Mouse (Mus musculus) lung, postnatal 4 days (tissue): ENCODE measurements at regions not wholly inside any gene's neighbourhood (a gene's known extent, or its start where the extent isn't known, plus 50 kb on each side); places are given as distances from the start of the nearest gene placed in this dataset.

Experiments used
- DNase-seq, 2 experiments: peaks; one replicate each; pipeline ENCODE4 v3.0.0; 2021

DNA sequence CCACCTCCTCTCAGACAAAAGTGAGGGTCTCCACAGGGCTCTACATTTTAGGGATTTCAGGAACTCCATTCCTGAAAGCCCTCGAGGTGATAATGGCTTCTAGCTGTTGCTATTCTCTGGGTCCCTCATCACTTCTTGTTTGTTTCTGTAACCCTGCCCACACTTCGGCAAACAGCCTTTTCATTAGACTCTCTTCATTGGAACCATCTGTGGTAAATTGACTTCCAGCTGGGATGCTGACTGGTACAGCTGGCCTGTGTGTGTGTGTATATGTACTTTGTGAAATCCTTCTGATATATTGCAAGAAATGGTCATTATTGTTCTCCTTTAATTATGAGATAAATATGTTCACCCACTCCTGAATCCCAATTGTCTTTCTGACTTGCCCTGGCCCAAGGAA is 50.3 kb downstream of the Gm10192 start:
- no peak for DNase-seq

DNA sequence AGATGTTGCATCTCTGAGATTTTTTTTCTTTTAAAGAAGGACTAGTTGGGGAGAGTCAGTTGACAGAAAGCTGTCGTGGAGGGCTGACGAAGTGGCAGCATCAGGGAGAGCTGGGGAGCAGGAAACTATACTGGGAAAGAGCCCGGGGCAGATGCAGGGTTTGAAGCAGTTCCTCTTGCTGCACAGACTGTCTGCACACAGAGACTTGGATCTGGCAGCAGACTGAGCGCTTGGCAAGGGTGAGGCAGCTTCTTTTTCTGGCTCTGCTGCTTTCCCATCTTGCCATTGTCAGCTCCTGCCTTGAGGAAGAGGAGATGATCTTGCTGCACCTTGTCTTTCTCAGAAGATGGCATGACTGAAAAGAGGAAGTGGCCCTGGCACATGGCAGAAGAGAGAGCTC is 55.2 kb downstream of the Gm10192 start:
- DNase-seq: peak in 1 of 2 experiments; percentile 20

DNA sequence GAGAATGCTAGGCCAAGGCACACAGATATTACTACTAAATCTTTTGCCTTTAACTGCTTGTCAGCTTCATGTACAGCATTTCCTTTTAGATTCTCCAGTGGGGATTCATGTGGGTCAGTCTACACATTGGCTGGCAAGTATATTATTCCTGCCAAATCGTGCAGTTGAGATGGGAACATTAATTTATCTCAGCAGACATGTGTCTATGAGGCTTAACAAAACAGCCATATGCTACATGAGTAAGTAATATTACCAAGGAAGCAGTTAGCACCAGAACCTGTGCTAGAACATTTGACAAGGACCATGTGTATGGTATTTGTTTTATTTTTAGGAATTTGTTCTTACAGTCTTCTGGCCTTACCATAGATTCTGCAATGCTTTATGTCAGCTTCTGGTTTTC is 59.1 kb downstream of the Gm10192 start:
- DNase-seq: no peak

DNA sequence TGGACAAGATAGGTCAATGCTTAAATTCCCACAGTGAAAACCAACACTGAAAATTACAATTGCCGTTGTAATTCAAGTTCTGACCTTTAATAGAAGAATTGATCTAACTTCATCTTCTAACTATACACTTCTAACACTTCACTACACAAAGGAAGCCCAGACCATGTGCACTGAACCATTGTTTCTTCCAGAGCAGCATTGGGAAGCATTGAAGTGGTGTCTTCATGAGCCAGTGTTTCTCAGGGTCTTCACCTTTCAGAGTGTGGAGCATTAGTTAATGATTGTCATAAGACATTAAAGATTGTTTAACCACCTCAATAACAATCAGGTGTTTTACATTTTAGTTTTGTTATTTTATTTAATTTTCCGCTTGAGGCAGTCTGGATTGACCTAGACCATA is 61.0 kb downstream of the Gm10192 start:
- no peak for DNase-seq

DNA sequence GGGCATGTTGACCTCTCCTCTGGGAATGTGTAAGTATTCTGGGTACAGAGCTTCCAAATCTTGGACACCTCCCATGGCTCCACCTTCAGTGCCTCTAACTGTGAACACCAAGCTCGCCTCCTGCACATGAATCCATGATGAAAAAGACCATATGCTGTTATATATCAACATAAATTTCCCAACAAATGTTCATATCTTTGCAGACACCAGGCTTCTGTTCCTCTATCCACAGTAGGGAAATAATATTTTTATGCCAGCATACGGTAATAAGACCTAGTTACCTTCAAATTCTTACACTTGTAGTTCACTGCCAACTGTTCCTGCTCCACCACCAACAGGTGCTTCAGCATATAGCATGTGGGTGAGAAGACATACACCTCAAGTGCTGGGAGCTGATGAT is 63.5 kb downstream of the Gm10192 start:
- no peak for DNase-seq

DNA sequence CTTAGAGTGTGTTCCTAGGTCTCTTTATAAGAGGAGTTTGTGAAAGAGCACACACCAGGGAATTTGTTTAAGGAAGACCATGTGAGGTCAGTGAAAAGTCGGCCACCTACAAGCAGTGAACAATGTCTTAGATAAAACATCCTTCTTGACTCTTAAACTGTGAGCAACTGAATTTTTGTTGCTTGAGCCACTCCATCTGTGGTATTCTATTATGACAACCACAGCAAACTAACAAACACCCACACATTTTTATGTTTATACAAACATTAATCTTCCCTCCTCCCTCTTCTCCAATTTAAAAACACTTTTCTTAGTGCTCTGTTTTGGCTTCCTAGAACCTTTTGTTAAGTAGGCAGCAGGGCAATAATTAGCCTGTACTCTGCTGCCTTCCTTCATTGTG is 66.0 kb downstream of the Gm10192 start:
- DNase-seq: no peak

DNA sequence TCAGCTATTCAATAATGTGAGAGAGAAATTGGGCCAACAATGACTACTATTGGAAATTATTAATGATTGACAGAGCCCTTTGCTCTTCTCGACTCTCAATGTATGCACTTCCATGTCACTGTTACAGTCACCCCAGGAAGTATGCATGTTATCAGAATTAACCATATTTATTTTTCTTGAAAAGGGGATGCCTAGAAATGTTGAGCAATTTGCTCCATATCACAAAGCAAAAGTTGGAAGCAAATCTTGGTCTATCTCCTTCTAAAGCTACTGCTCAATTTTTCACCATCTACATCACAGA is 80.3 kb downstream of the Gm10192 start:
- no peak for DNase-seq

DNA sequence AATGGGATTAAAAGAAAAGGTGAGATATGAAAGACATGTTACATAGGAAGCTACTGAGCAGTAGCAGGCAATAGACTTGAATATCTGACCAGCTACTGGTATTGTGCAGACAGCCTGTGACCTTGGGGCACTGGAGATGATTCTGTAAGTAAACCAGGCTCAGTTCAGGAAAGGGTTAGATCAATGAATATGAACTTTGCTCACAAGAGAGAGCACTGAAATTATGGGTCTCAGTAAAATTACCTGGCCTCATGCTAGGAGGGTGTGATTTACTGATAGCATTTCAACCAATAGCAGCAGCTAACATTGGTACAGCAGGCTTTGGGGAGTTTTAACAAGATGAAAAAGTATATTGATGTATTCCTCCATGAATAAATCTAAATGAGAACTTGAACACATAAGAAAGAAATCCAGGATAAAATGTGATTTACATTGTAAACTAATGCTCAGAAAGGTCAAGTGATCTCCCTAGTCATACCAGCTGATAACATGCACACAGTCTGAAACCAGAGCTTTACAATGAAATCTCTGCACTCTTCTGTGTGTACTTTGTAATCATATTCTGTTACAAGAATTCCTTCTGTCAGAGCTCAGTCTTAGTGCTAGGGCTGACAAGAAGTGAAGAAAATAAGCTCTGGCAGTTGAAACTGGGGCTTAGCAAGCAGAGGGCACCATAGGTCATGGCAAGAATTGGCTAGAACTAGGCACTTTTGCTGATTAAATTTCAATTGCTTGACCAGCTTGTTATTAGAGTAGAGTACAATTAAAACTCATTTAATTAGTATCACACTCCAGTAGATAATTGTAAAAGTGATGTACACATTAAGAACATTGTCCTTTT is 80.8 kb downstream of the Gm10192 start:
- DNase-seq: no peak

DNA sequence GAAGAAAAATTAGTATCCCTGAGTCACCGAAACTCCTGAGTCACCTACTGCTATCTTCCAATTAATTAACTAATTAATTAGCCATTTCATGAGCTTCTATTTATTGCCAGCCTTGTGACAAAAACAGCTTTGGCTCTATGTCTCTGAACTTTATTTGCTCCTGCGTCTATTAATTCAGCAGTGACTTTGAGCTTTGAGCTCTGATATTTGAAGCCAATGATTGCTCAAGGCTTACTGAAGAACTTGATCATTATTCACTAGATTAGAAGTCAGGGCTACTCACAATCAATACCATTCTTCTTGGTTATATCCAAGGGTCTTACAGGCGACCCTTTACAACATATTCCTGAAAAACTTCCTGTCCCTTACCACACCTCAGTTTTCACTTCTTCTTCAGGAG is 83.2 kb downstream of the Gm10192 start:
- no peak for DNase-seq

DNA sequence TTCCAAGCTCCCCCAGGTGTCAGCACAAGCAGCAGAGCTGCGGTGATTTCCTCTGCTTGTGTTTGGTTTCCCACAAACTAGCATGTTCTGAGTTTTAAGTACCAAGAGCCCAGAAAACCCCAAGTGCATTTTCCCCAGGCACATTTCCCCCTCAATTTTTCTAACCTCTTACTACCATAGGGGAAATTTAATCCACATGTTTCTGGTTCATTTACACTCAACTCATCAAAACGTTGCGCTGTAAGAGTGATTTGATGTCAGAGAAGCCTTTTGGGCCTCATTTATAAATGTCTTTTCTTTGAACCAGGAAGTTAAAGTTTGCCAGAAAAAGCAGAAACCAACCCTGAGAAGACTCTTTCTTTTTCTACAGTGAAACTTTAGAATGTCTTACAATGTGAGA is 89.4 kb downstream of the Gm10192 start:
- DNase-seq: no peak

DNA sequence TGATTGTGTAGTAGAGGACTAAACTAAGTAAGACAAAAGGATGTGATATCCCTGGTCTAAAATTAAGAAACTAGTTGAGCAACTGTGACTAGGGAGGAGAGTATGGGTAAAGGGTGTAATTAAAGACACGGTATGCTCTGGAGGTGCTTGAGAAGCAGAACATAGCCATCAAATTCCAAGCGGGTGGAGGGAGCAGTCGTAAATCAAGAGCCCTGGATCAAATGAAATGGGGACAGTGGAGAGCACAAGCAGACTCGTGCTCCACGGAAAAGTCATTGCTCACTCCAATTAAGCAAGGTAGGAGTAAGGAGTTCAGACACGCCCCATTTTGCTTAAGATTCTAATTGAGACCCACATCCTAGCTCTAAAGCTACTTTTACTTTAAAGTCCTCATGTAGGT is 132.2 kb downstream of the Gm10192 start:
- no peak for DNase-seq

DNA sequence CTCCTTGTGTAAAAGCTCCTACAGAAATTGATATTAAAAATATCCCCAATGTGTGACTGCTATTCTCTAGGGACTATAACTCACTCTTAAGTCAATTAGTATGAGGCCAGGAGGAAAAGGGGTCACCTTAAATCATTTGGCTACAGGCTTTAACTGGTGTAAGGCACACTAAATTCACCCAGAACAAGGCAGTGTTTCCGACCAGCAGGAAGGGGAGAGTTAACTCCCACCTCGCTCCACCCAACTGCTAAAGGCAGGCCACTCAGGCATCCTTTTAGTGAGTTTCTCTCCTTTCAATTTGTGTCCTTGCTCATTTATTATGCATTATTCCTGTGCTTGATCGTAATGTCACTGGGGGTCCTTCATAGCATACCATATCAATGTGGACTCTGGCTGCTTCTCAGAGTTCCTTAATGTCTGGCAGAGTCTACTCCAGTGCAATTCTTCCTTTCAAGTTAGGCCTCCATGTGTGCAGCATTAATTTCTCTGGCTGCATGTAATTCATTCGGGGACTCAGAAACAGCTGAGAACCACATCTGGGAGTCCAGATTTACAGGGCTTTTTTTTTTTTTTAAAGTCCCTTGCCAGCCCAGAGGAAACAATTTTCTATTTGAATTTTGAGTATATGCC is 133.8 kb downstream of the Gm10192 start:
- no peak for DNase-seq

DNA sequence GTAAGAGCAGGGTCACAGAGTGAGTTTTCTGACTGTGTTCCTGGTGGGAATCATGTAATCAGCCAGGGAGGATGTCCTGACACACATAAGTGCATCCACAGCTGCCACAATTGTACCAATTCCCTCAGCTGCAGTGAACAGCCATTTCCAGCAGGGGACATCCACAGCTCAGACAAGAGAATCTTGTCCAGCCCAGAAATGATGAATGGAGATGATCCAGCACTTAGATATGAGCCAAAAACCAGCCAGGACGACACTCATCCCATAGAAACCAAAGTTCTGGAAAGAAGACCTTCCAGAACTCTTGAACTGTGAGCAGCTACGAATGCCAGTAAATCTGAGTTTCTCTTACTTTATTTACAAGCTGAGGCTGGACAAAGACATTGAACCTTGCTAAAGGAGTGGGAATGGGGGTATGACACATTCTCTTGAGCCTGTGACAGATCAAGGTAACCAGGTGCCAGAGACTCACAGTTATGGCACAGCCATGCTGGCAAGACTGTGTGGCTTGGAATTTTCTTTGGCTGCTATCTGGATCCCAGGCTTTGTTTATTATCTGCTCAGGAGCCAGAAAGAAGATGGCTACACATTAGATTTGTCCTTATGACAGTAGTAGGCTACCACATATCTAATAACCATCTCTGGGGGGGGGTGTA is 145.1 kb downstream of the Gm10192 start:
- peak; percentile 24 to 28 for DNase-seq

DNA sequence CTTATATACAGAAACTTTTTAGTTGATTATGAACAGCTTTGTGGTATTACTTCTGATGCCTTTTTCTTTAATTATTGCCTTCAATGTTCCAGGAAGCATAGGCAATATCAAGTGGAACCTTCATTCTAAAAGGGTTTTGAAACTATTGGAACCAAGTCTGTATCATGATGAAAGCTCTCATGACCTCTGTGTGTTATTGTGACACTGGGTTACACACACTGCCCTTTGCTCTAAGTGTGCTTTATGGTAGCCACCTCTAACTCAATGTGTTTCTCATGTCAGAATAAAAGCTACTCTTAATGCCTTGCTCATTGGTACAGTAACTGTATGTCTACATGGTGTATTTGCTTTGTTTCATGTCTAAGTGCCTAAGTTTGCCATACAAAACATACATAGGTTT is 154.0 kb downstream of the Gm10192 start:
- no peak for DNase-seq

DNA sequence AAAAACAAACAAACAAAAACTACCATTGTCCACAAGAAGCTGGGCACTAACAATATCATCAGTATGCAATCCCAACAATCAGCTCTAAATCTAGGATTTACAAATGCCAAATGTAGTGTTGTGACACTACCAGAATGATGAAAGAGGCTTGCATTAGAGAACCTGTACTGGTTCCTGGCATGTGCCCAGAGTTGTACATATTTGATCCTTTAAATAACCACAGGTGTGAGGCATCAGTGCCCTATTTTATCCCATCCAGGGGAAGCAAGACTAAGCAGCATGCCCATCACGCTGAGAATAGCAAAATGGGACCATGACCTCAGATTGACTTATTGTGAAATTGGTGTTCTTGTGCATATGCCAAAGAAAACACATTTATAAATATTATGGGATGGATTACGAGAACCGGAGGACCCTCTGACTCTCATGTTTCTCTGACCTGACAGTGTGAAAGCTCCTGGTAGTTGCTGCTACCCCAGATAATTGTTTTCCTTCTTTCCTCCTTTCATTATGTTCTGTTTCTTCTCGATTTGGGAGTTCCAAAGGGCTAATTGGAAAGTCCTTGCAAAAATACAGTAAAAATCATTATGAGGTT is 157.4 kb downstream of the Gm10192 start:
- DNase-seq: no peak

DNA sequence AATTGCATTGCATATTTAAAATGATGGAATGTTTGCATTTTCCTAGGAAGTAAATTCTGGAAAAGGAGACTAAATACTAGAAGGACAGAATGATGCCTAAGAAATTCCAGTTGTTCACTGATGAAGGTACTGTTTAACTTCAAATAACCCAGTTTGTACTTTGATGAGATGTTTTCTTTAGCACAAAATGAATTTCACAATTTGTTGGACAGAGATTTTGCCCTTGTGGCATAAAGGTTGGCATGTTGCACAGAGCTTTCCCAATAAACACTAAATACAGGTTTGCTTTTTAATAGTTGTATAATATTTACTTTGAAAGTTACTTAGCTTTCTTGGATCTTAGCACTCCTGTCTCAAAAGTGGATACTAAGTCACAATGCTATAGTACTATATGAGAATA is 181.6 kb downstream of the Gm10192 start:
- no peak for DNase-seq

DNA sequence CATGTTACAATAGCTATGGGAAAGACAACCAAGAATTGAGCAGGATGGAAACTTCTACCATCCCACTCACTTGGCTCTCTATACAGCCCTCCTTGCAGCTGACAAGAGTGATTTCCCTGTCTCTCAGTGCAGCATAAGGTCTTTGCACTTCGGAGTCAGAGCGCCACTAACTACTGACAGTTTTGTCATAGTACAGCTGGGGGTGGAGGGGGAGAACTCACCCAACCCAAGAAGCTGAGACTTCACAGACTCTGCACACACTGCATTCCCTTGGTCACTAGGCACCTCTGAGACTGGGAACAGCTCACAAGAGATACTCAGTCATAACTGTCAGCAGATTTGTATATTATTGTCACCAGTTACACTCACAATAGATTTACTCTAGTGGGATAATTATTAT is 195.3 kb upstream of the Gm12695 start:
- DNase-seq: peak; percentile 3 to 20

DNA sequence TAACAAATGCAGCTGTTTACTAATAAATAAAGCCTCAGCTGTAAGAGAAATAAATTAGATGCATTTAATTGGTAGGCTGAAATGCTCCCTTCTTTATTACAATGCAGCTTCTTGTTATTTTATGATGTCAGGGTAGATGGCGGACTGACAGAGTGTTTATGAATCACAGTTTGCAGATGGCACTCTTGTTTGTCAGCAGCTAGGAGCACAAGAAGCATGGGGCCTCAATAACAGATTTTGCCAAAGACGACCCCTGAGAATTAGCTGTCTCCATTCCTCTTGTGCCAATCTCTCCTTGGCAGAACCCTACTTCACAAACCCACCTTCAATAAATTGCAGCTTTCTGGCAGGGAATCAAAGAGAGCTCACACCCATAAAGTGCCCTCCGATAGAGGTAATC is 194.9 kb upstream of the Gm12695 start:
- no peak for DNase-seq

DNA sequence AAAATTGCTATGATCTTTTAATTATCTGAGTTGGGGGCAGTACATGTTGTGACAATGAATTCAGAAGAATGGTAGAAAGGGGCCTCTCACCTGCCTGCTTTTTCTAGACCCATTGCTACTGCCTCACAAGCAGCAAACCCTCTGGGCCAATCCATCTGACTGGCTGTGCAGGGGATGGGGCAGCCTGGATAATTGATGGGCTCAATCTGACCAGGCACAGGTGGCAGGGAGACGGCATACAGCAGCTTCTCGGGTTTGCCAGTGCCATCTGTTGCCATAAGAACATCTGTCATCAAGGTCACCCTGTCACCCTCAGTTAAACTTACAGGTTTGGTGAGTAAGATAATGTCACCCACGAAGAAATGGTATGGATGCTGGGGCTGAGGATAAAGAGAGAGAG is 189.9 kb upstream of the Gm12695 start:
- no peak for DNase-seq

DNA sequence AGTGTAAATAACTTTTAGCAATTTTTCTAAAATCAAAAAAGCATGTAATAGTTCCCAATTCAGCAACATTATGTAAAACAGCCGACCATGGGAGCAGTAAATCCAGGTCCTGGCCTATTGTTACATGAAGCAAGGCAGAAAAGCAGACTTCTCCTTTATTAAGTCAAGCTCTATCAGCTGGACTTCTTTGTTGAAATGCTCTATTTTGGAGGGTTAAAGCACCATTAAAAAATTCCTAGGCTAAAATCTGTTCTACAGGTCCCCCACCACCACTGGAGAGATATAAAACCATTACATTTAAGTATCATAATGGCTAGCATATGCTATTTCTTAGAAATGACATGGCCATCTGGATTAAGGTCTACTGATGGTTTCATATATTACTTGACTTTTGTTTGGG is 188.8 kb upstream of the Gm12695 start:
- DNase-seq: no peak

DNA sequence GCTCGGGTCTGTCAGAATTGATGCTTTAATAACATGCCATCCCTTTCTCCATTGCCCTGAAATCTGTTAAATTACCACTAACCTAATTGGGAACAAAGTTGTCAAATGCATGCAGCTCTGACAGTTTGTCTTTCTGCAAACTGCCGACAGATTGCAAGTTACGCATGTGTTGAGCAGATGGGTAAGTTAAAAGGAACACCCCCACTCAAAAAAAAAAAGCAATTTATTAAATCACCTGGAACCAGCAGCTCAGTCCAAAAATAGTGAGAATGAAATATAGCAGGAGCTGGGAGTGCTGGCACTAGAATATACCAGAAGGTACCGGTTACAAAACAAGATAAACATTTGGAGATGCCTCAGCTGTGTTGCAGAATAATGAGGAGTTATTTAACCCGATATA is 184.2 kb upstream of the Gm12695 start:
- no peak for DNase-seq

DNA sequence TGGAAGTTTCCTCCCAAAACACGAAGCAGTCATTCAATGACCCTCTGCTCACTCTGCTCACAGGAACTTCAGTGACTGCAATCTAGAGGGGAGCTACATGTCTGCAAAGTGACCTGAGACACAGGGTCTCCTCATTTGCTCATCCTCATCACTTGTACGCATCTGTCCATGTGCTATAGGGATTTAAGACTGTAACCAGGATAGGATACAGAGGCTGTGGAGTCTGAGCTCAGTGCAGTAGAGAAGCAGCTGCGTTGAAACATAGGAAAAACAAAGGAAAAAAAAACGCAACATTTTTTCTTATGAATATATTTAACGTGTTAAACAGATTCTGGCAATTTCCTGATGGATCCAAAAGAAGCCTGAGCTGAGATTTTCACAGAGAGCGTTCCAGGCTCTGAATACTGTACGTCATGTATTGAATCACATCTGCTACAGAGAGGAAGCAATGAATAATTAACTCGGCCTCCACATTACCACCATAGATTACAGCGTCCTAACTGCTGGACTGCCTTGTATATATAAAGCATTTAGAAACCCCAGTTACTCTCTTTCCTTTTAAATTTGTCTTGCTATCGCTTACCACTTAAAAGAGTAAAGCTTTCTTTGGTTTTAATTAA is 183.7 kb upstream of the Gm12695 start:
- no peak for DNase-seq
